Mouse (Mus musculus): ENCODE results near the gene Unc5c.

Gene Unc5c

GRCm38 (mm10) chr3:141465104-141465705 is at the start of gene Unc5c:
Gene Unc5c, plus strand, starts transcription at chr3:141465216.
- peak; percentile 65 for DNase-seq (ENCODE audit: low spot score)

DNA sequence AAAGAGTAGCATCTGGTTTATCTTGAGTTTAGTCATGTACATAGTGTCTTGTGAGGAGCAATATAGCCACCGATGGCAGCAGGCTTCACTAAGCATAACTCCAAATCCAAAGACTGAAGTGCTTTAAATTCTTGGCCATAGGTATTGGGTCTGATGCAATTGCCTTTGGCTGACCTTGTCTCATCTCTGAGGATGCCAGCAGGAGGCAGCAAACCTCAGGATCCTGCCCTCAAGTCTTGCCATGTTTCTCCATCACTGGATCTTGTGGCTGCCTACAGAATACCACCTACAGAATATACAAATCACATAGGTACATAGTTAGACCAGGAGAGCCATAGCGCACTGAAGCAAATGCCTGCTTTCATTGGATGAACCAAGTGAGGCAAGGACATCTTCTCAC is 7.5 kb upstream of the Unc5c start:
- no peak for DNase-seq (ENCODE audit: low spot score)

DNA sequence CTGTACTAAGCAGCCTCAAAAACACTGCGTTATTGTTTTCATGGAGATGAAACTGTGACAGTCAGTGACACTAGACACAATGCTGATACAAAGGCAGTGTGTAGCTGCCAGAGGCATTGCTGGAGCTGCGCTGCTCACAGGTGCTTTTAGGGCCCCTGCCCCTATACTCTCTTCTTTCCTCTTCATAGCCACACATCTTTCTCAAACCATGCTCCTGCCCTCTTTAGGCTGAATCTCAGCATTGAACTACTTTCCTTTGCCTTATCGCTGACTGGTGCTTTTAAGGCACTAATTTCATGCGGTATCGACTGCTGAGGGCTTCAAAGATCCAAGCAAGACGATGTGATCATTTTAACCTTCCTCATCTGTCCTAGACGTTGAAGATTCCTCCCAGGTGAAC is 2.5 kb upstream of the Unc5c start:
- DNase-seq (ENCODE audit: low spot score): no peak

- peak; percentile 13 for DNase-seq (ENCODE audit: low spot score)
These were observed 319 bp upstream of the Unc5c start for GRCm38 (mm10) chr3:141464691-141465103.

- no peak for DNase-seq (ENCODE audit: low spot score)
These were observed 1.0 kb downstream of the Unc5c start for GRCm38 (mm10) chr3:141466061-141466460.

DNA sequence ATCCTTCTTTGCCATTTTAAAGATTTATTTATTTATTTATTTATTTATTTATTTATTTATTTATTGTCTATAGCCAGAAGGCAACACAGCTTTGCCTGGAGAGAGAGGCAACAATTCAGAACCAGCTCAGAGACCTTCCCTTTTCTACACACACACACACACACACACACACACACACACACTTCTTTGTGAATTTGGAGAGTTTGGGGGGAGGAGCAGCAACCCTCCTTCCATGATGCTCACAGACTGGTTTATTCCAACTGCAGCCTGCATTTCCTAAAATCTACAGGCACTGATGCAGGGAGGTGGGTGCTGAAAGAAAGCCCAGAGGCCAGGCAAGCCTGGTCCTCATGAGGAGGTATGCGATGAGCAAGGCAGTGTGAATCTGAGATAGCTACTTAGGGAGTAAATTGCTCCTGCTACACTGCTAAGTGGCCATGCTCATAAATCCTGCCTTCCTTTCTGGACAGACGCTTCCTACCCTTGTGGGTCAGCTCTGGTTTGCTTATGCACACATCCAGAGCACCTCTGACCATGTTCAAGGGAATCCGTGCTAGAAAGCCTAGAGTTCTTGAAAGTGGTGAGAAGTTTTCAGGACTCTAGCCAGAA is 1.8 kb downstream of the Unc5c start:
- no peak for DNase-seq (ENCODE audit: low spot score)

- no peak for DNase-seq (ENCODE audit: low spot score)
These were observed 4.3 kb downstream of the Unc5c start for GRCm38 (mm10) chr3:141469338-141469737.

DNA sequence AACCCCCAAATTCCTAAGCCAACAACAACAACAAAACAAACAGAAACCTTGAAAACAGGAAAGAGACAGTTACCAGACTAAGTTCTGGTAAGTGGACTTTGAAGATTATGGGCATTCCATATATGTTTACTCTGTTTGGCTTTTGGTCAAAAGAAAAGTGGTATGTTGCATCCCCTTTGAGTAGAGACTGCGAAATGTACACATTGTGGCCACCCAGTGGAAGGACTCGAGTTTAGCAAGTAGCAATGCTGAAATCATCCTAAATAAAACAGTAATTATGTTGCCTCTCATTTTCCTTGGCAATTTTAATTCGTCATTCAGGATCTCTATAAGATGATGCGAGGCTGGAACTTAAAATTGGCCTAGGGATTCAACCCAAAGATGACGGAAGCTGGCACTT is 8.2 kb downstream of the Unc5c start:
- no peak for DNase-seq (ENCODE audit: low spot score)

GRCm38 (mm10) chr3:141475389-141475788 is 10.4 kb downstream of the Unc5c start:
- DNase-seq (ENCODE audit: low spot score): no peak

GRCm38 (mm10) chr3:141475919-141476318 is 10.9 kb downstream of the Unc5c start:
- DNase-seq (ENCODE audit: low spot score): no peak

DNA sequence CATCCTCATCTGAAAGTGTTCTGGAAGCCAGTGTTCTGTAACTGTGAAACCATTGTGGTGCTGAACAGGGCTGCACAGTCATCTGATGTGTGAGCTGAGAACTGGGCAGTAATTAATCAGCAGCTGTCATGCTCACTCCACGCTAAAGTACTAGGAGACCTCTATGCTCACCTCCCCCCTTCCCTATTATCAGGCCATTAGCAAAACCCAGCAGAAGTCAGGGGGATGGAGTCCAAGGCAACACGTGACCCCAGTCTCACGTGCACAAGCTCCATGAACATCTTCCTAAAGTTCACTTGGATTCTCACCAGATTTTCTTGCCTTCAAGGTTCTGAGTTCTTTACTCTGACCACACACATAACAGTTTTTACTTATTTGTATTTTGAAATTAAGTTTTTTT is 11.7 kb downstream of the Unc5c start:
- no peak for DNase-seq (ENCODE audit: low spot score)

GRCm38 (mm10) chr3:141482465-141482864 is 17.4 kb downstream of the Unc5c start:
- DNase-seq (ENCODE audit: low spot score): no peak

GRCm38 (mm10) chr3:141483665-141484431 is 18.8 kb downstream of the Unc5c start:
- DNase-seq (ENCODE audit: low spot score): no peak

DNA sequence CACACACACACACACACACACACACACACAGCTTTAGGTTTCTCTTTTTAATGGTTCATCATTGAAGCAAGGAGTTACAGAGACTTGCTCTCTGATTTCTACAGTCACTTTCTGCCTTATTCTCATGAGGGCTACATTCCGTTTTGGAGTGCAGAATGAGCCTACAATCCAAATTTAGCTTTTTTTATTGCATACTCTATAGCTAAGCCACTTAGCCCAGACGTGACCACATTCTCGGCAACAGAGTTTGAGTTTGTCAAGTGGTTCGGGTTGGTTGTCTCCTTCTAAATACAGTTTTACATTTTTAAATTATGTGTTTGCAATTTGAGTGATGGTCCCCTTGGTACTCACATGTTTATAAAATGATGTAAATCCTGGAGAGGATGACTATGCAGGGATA is 20.2 kb downstream of the Unc5c start:
- DNase-seq (ENCODE audit: low spot score): no peak

GRCm38 (mm10) chr3:141490647-141491046 is 25.6 kb downstream of the Unc5c start:
- DNase-seq (ENCODE audit: low spot score): no peak

DNA sequence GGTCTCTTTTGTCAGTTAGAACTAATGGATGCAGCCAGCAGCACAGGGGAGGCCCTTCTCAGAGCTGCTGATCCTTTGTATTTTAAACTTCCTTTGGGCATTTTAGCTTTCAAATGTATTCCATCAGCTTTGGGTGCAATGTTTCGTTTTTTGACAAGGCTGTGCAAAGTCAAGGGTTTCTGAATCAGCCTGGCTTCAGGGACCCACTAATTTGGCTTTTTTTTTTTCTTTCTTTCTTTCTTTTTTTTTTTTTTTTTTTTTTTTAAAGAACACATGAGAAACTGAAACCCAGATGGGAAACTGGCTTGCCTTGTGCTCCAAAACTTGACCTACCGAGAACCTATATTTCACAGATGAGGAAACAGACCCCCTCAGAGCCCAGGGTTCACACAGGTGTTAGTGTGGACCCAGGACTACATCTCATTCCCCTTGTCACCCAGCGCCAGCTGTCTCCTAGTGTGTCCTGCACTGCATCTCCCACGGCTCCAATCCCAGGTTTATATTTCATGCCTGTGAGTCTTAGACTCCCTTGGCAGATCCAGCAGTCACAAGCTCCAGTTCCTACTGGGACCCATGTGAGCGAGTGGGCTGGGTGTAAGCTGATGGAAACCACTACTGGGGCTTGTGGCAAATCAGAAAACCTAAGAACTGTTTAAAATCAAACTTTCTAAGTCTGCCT is 26.4 kb downstream of the Unc5c start:
- DNase-seq (ENCODE audit: low spot score): no peak

DNA sequence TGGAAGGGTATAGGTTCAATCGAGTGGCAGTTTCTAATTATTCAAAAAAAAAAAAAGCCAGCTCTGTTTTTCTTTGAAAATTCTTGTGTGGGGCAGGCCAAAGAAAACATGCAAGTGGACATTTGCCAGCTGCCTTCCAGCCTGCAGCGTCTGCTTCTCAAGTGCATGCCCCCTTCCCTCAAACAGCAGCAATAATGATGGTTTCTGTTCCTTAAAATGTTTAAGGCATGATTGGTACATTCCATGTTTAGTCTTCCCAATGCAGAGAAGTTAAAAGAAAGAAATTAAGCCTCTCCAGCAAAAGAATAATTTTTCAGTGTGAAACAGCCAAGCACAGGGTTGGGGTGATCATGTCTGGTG is 26.9 kb downstream of the Unc5c start:
- no peak for DNase-seq (ENCODE audit: low spot score)

DNA sequence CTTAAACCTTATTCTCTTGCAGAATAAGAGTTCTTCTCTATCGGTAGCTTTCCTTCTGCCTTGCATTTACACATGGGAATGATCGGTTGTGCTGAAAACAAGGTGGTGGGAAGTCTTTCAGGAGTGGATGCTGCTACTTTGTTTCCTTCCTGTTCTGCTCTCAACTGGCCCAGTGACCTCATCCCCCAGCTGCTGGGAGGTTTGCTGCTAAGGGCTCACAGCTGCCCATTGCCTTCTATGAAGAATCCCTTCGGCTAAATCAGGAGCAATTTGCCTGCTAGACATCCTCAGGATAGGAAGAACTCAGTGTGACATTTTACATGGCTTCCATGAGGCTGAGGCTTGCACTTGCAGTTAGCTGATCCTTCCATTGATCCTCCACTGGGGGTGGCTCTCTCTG is 28.0 kb downstream of the Unc5c start:
- DNase-seq (ENCODE audit: low spot score): no peak

GRCm38 (mm10) chr3:141498348-141499056 is 33.5 kb downstream of the Unc5c start:
- no peak for DNase-seq (ENCODE audit: low spot score)

DNA sequence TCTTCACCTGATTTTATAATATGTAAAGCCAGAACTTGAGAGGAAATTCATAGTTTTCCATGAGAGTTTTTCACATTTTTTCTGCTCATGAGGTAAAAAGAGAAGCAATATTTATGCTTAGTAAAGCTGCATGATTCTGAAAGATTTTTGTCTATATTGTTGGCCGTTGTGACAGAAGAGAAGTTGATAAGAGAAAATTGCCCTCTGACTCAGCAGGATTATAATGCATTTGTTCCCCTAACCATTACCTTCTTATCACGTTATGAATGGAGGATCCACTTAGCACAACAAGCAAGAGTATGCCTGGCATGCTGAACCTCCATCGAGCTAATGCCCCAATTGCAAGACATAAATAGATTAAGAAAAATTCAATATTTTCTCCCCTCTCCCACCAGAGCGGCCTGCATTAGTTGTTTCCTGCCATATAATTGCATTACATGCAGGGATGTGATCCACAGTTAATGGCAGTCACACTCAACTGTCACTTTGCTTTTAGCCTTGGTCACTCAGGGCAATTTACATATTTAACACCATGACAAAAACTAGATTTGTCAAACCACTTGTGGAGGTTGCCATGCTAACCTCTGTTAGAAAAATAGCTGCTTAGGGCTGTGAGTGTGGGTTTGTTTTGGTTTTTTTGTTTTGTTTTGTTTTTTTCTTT is 37.0 kb downstream of the Unc5c start:
- no peak for DNase-seq (ENCODE audit: low spot score)

DNA sequence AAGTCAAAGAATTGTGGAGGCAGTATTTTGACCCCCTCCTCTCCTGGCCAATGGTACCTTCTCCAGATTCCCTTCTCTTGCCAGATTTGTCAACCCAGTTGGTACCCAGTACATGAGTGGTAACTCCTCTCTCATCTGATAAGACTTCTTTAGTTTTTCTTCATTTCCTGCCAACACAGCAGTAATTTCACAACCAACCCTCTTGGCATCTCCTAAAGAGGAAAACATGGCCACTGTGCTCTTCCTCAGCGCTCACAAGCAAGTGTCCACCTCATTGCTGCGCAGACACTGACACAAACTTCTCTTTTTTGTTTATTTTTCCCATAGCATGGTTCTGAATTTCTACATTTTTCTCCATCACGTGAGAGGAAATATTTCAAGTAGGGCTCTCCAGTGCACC is 38.3 kb downstream of the Unc5c start:
- DNase-seq (ENCODE audit: low spot score): no peak

DNA sequence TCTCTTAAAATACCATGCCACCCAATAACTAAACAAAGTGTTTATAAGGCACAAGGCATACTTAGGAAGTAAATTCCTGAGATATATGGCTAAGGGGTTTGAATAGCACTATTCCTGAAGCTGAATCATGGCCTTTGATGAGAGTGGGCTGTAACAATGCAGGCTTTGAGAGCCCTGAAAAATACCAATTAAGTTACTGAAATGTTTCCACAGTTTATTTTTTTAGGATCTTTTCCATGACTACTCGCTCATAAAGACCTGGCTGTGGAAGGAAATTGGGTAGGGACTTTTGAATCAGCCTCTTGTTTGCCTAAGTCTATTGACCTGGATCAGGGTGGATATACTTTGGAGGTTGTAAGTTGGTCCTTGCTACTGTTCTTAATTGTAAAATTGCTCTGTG is 44.8 kb downstream of the Unc5c start:
- DNase-seq (ENCODE audit: low spot score): no peak
